Mouse (Mus musculus): Measurements from ENCODE around the gene Cort. TPM values are rescaled to one million over a fixed set of nuclear protein-coding genes. Genes with fewer than 3 reads are reported as not detected.
"Not testable (repeated sequence)": the region's sequence is repeated elsewhere in the genome, so short reads cannot be mapped to it uniquely, and the experiment has no call there.

Cort gene
- polyA plus RNA-seq, 1 experiment from 2014 or later, result 0.49 TPM

- H3K9ac ChIP-seq (ENCODE audit: low read length); H3K4me2 ChIP-seq (ENCODE audit: low read depth, low read length, severe bottlenecking); H3K36me3 ChIP-seq (ENCODE audit: control insufficient read depth, insufficient read depth, low read length); H3K27ac ChIP-seq (ENCODE audit: low read depth, low read length); DNase-seq (ENCODE audit: low spot score); H3K9me3 ChIP-seq (ENCODE audit: control insufficient read depth, low read length); H3K27me3 ChIP-seq (ENCODE audit: control insufficient read depth, insufficient read depth, low read length); H3K4me3 ChIP-seq (ENCODE audit: low read depth, low read length); ATAC-seq (replicated peaks; ENCODE audit: low FRiP score); H3K4me1 ChIP-seq (replicated peaks; ENCODE audit: control insufficient read depth, insufficient read depth, low read length): not testable (repeated sequence)
- WGBS, result 88% methylated on average over 12 of the region's 12 CpGs
Observed at GRCm38 (mm10) chr4:149100449-149100848, 26.1 kb downstream of the Cort start.

GRCm38 (mm10) chr4:149099369-149100017 lies 27.1 kb downstream of the Cort start, which contains the start of gene Pex14:
TSS of gene Pex14 (minus strand) at chr4:149099876.
- Histone ChIP-seq H3K27ac (ENCODE audit: low read depth, low read length) (peak within 1 kb of the TSS; percentile 53; the same call in 1 of the 2 replicates), H3K4me1 (replicated peaks; ENCODE audit: control insufficient read depth, insufficient read depth, low read length) (peaks cover 4% of the 10 kb centered on the region; the same call in 1 of the 2 replicates), H3K4me2 (ENCODE audit: low read depth, low read length, severe bottlenecking) (peak within 1 kb of the TSS; percentile 98), H3K9ac (ENCODE audit: low read length) (peak within 1 kb of the TSS; percentile 88), H3K27me3 (ENCODE audit: control insufficient read depth, insufficient read depth, low read length) (no peaks in the 10 kb centered on the region), H3K4me3 (ENCODE audit: low read depth, low read length) (peak within 1 kb of the TSS; percentile 98), H3K9me3 (ENCODE audit: control insufficient read depth, low read length) (no peaks in the 10 kb centered on the region), H3K36me3 (ENCODE audit: control insufficient read depth, insufficient read depth, low read length) (no peaks in the 10 kb centered on the region)
- WGBS, result under 1% methylated on average over 49 of the region's 50 CpGs
- DNase-seq (ENCODE audit: low spot score), result peak; percentile 94
- peak; percentile 79 for ATAC-seq (replicated peaks; ENCODE audit: low FRiP score)

- H3K36me3 ChIP-seq (ENCODE audit: control insufficient read depth, insufficient read depth, low read length), result no peaks in the 10 kb centered on the region
- 16% methylated on average over 11 of the region's 11 CpGs for WGBS
- H3K27ac ChIP-seq (ENCODE audit: low read depth, low read length), result no peak overlapping the region
- peaks cover 2% of the 10 kb centered on the region; the same call in 1 of the 2 replicates for H3K4me1 ChIP-seq (replicated peaks; ENCODE audit: control insufficient read depth, insufficient read depth, low read length)
- H3K9ac ChIP-seq (ENCODE audit: low read length), result peak overlapping the region; percentile 88
- H3K4me2 ChIP-seq (ENCODE audit: low read depth, low read length, severe bottlenecking), result peak overlapping the region; percentile 98
- peak overlapping the region; percentile 98 for H3K4me3 ChIP-seq (ENCODE audit: low read depth, low read length)
- H3K27me3 ChIP-seq (ENCODE audit: control insufficient read depth, insufficient read depth, low read length), result no peaks in the 10 kb centered on the region
- H3K9me3 ChIP-seq (ENCODE audit: control insufficient read depth, low read length), result no peaks in the 10 kb centered on the region
- no peak for DNase-seq (ENCODE audit: low spot score)
- ATAC-seq (replicated peaks; ENCODE audit: low FRiP score), result no peak
Observed at GRCm38 (mm10) chr4:149098571-149098970, 28.0 kb downstream of the Cort start.

GRCm38 (mm10) chr4:149097956-149098355 lies 28.6 kb downstream of the Cort start:
- H3K4me3 ChIP-seq (ENCODE audit: low read depth, low read length), result no peak overlapping the region
- DNase-seq (ENCODE audit: low spot score), result no peak
- H3K27ac ChIP-seq (ENCODE audit: low read depth, low read length), result no peak overlapping the region
- no peak overlapping the region for H3K9ac ChIP-seq (ENCODE audit: low read length)
- no peaks in the 10 kb centered on the region for H3K27me3 ChIP-seq (ENCODE audit: control insufficient read depth, insufficient read depth, low read length)
- H3K36me3 ChIP-seq (ENCODE audit: control insufficient read depth, insufficient read depth, low read length), result no peaks in the 10 kb centered on the region
- no peaks in the 10 kb centered on the region for H3K9me3 ChIP-seq (ENCODE audit: control insufficient read depth, low read length)
- WGBS, result 87% methylated on average over 3 of the region's 3 CpGs
- H3K4me1 ChIP-seq (replicated peaks; ENCODE audit: control insufficient read depth, insufficient read depth, low read length), result peaks cover 2% of the 10 kb centered on the region; the same call in 1 of the 2 replicates
- H3K4me2 ChIP-seq (ENCODE audit: low read depth, low read length, severe bottlenecking), result no peak overlapping the region
- ATAC-seq (replicated peaks; ENCODE audit: low FRiP score), result no peak

GRCm38 (mm10) chr4:149091364-149091763 lies 35.2 kb downstream of the Cort start:
- no peaks in the 10 kb centered on the region for H3K27me3 ChIP-seq (ENCODE audit: control insufficient read depth, insufficient read depth, low read length)
- no peak overlapping the region for H3K27ac ChIP-seq (ENCODE audit: low read depth, low read length)
- no peak overlapping the region for H3K9ac ChIP-seq (ENCODE audit: low read length)
- H3K4me2 ChIP-seq (ENCODE audit: low read depth, low read length, severe bottlenecking), result no peak overlapping the region
- no peaks in the 10 kb centered on the region for H3K36me3 ChIP-seq (ENCODE audit: control insufficient read depth, insufficient read depth, low read length)
- DNase-seq (ENCODE audit: low spot score) (no peak), ATAC-seq (replicated peaks; ENCODE audit: low FRiP score) (no peak)
- WGBS, result 94% methylated on average over 8 of the region's 8 CpGs
- H3K4me1 ChIP-seq (replicated peaks; ENCODE audit: control insufficient read depth, insufficient read depth, low read length), result no peaks in the 10 kb centered on the region
- H3K4me3 ChIP-seq (ENCODE audit: low read depth, low read length), result no peak overlapping the region
- no peaks in the 10 kb centered on the region for H3K9me3 ChIP-seq (ENCODE audit: control insufficient read depth, low read length)

GRCm38 (mm10) chr4:149085381-149085780 lies 41.2 kb downstream of the Cort start:
- DNase-seq (ENCODE audit: low spot score), result no peak
- WGBS, result 87% methylated on average over 5 of the region's 5 CpGs
- H3K36me3 ChIP-seq (ENCODE audit: control insufficient read depth, insufficient read depth, low read length), result no peaks in the 10 kb centered on the region
- no peak overlapping the region for H3K9ac ChIP-seq (ENCODE audit: low read length)
- no peak overlapping the region for H3K4me2 ChIP-seq (ENCODE audit: low read depth, low read length, severe bottlenecking)
- no peak for ATAC-seq (replicated peaks; ENCODE audit: low FRiP score)
- H3K27me3 ChIP-seq (ENCODE audit: control insufficient read depth, insufficient read depth, low read length), result no peaks in the 10 kb centered on the region
- no peaks in the 10 kb centered on the region for H3K4me1 ChIP-seq (replicated peaks; ENCODE audit: control insufficient read depth, insufficient read depth, low read length)
- H3K4me3 ChIP-seq (ENCODE audit: low read depth, low read length), result no peak overlapping the region
- H3K27ac ChIP-seq (ENCODE audit: low read depth, low read length), result no peak overlapping the region
- no peaks in the 10 kb centered on the region for H3K9me3 ChIP-seq (ENCODE audit: control insufficient read depth, low read length)

- ATAC-seq (replicated peaks; ENCODE audit: low FRiP score), result no peak
- Histone ChIP-seq H3K4me1 (replicated peaks; ENCODE audit: control insufficient read depth, insufficient read depth, low read length) (no peaks in the 10 kb centered on the region), H3K27ac (ENCODE audit: low read depth, low read length) (no peak overlapping the region), H3K27me3 (ENCODE audit: control insufficient read depth, insufficient read depth, low read length) (no peaks in the 10 kb centered on the region), H3K9ac (ENCODE audit: low read length) (no peak overlapping the region), H3K4me2 (ENCODE audit: low read depth, low read length, severe bottlenecking) (no peak overlapping the region), H3K4me3 (ENCODE audit: low read depth, low read length) (no peak overlapping the region), H3K36me3 (ENCODE audit: control insufficient read depth, insufficient read depth, low read length) (no peaks in the 10 kb centered on the region), H3K9me3 (ENCODE audit: control insufficient read depth, low read length) (no peaks in the 10 kb centered on the region)
- WGBS, result 86% methylated on average over 17 of the region's 17 CpGs
- DNase-seq (ENCODE audit: low spot score), result no peak
Observed at GRCm38 (mm10) chr4:149081528-149081927, 45.0 kb downstream of the Cort start.

GRCm38 (mm10) chr4:149080111-149080510 lies 46.5 kb downstream of the Cort start:
- Histone ChIP-seq H3K36me3 (ENCODE audit: control insufficient read depth, insufficient read depth, low read length) (no peaks in the 10 kb centered on the region), H3K9ac (ENCODE audit: low read length) (no peak overlapping the region), H3K4me1 (replicated peaks; ENCODE audit: control insufficient read depth, insufficient read depth, low read length) (no peaks in the 10 kb centered on the region), H3K27me3 (ENCODE audit: control insufficient read depth, insufficient read depth, low read length) (no peaks in the 10 kb centered on the region), H3K4me3 (ENCODE audit: low read depth, low read length) (no peak overlapping the region), H3K27ac (ENCODE audit: low read depth, low read length) (no peak overlapping the region), H3K4me2 (ENCODE audit: low read depth, low read length, severe bottlenecking) (no peak overlapping the region), H3K9me3 (ENCODE audit: control insufficient read depth, low read length) (no peaks in the 10 kb centered on the region)
- no peak for DNase-seq (ENCODE audit: low spot score)
- 89% methylated on average over 8 of the region's 8 CpGs for WGBS
- no peak for ATAC-seq (replicated peaks; ENCODE audit: low FRiP score)

GRCm38 (mm10) chr4:149079629-149080028 lies 46.9 kb downstream of the Cort start:
- ATAC-seq (replicated peaks; ENCODE audit: low FRiP score) (no peak), DNase-seq (ENCODE audit: low spot score) (no peak)
- H3K9ac ChIP-seq (ENCODE audit: low read length), result no peak overlapping the region
- no peak overlapping the region for H3K4me2 ChIP-seq (ENCODE audit: low read depth, low read length, severe bottlenecking)
- no peaks in the 10 kb centered on the region for H3K9me3 ChIP-seq (ENCODE audit: control insufficient read depth, low read length)
- no peaks in the 10 kb centered on the region for H3K36me3 ChIP-seq (ENCODE audit: control insufficient read depth, insufficient read depth, low read length)
- no peak overlapping the region for H3K4me3 ChIP-seq (ENCODE audit: low read depth, low read length)
- H3K27ac ChIP-seq (ENCODE audit: low read depth, low read length), result no peak overlapping the region
- WGBS, result 88% methylated on average over 6 of the region's 6 CpGs
- H3K27me3 ChIP-seq (ENCODE audit: control insufficient read depth, insufficient read depth, low read length), result no peaks in the 10 kb centered on the region
- no peaks in the 10 kb centered on the region for H3K4me1 ChIP-seq (replicated peaks; ENCODE audit: control insufficient read depth, insufficient read depth, low read length)

All from forebrain, embryonic 11.5 days (tissue).